Mouse (Mus musculus): ENCODE measurements around the gene Zbtb42. TPM values are rescaled to one million over a fixed set of nuclear protein-coding genes. Genes with fewer than 3 reads are reported as not detected.

The Zbtb42 gene
- polyA plus RNA-seq, 1 experiment, result 5.0 TPM

GRCm38 (mm10) chr12:112644855-112645506 is 33.6 kb upstream of the Zbtb42 start:
- TF ChIP-seq POLR2A (IDR thresholded peaks at IDR 0.05; ENCODE audit: borderline replicate concordance, extremely low read depth, insufficient read depth, insufficient read length, poor library complexity, severe bottlenecking), result peak; percentile 98
- no peak for TF ChIP-seq CTCF (IDR thresholded peaks at IDR 0.05; ENCODE audit: borderline replicate concordance, extremely low read depth, insufficient read depth, insufficient read length)
- DNase-seq (ENCODE audit: low read depth), result no peak

GRCm38 (mm10) chr12:112646139-112646538 is 32.5 kb upstream of the Zbtb42 start:
- TF ChIP-seq CTCF (IDR thresholded peaks at IDR 0.05; ENCODE audit: borderline replicate concordance, extremely low read depth, insufficient read depth, insufficient read length) (no peak), POLR2A (IDR thresholded peaks at IDR 0.05; ENCODE audit: borderline replicate concordance, extremely low read depth, insufficient read depth, insufficient read length, poor library complexity, severe bottlenecking) (no peak)
- DNase-seq (ENCODE audit: low read depth), result no peak

- TF ChIP-seq CTCF (IDR thresholded peaks at IDR 0.05; ENCODE audit: borderline replicate concordance, extremely low read depth, insufficient read depth, insufficient read length) (no peak), POLR2A (IDR thresholded peaks at IDR 0.05; ENCODE audit: borderline replicate concordance, extremely low read depth, insufficient read depth, insufficient read length, poor library complexity, severe bottlenecking) (no peak)
- DNase-seq (ENCODE audit: low read depth), result no peak
Measured at GRCm38 (mm10) chr12:112648081-112648480, 30.5 kb upstream of the Zbtb42 start.

- TF ChIP-seq CTCF (IDR thresholded peaks at IDR 0.05; ENCODE audit: borderline replicate concordance, extremely low read depth, insufficient read depth, insufficient read length), result no peak
- TF ChIP-seq POLR2A (IDR thresholded peaks at IDR 0.05; ENCODE audit: borderline replicate concordance, extremely low read depth, insufficient read depth, insufficient read length, poor library complexity, severe bottlenecking), result no peak
- no peak for DNase-seq (ENCODE audit: low read depth)
Measured at GRCm38 (mm10) chr12:112651778-112652439, 26.7 kb upstream of the Zbtb42 start.

GRCm38 (mm10) chr12:112653157-112653824 is 25.3 kb upstream of the Zbtb42 start:
- peak; percentile 89 for TF ChIP-seq CTCF (IDR thresholded peaks at IDR 0.05; ENCODE audit: borderline replicate concordance, extremely low read depth, insufficient read depth, insufficient read length)
- no peak for TF ChIP-seq POLR2A (IDR thresholded peaks at IDR 0.05; ENCODE audit: borderline replicate concordance, extremely low read depth, insufficient read depth, insufficient read length, poor library complexity, severe bottlenecking)
- DNase-seq (ENCODE audit: low read depth), result peak; percentile 89

- DNase-seq (ENCODE audit: low read depth), result no peak
- TF ChIP-seq POLR2A (IDR thresholded peaks at IDR 0.05; ENCODE audit: borderline replicate concordance, extremely low read depth, insufficient read depth, insufficient read length, poor library complexity, severe bottlenecking), result no peak
- no peak for TF ChIP-seq CTCF (IDR thresholded peaks at IDR 0.05; ENCODE audit: borderline replicate concordance, extremely low read depth, insufficient read depth, insufficient read length)
Measured at GRCm38 (mm10) chr12:112654076-112654475, 24.6 kb upstream of the Zbtb42 start.

GRCm38 (mm10) chr12:112658619-112659018 is 20.0 kb upstream of the Zbtb42 start:
- DNase-seq (ENCODE audit: low read depth), result peak; percentile 40

GRCm38 (mm10) chr12:112659109-112659508 is 19.5 kb upstream of the Zbtb42 start:
- DNase-seq (ENCODE audit: low read depth), result peak; percentile 38
- TF ChIP-seq POLR2A (IDR thresholded peaks at IDR 0.05; ENCODE audit: borderline replicate concordance, extremely low read depth, insufficient read depth, insufficient read length, poor library complexity, severe bottlenecking) (no peak), CTCF (IDR thresholded peaks at IDR 0.05; ENCODE audit: borderline replicate concordance, extremely low read depth, insufficient read depth, insufficient read length) (peak; percentile 37; the same call in 1 of the 2 replicates)

More at GRCm38 (mm10) chr12:112658619-112659018, 20.0 kb upstream of the Zbtb42 start:
- TF ChIP-seq CTCF (IDR thresholded peaks at IDR 0.05; ENCODE audit: borderline replicate concordance, extremely low read depth, insufficient read depth, insufficient read length) (no peak), POLR2A (IDR thresholded peaks at IDR 0.05; ENCODE audit: borderline replicate concordance, extremely low read depth, insufficient read depth, insufficient read length, poor library complexity, severe bottlenecking) (no peak)

GRCm38 (mm10) chr12:112660576-112661326 is 17.9 kb upstream of the Zbtb42 start:
- peak; percentile 96 for DNase-seq (ENCODE audit: low read depth)
- TF ChIP-seq POLR2A (IDR thresholded peaks at IDR 0.05; ENCODE audit: borderline replicate concordance, extremely low read depth, insufficient read depth, insufficient read length, poor library complexity, severe bottlenecking) (no peak), CTCF (IDR thresholded peaks at IDR 0.05; ENCODE audit: borderline replicate concordance, extremely low read depth, insufficient read depth, insufficient read length) (no peak)

GRCm38 (mm10) chr12:112661327-112661605 is 17.4 kb upstream of the Zbtb42 start:
- DNase-seq (ENCODE audit: low read depth), result no peak
- no peak for TF ChIP-seq CTCF (IDR thresholded peaks at IDR 0.05; ENCODE audit: borderline replicate concordance, extremely low read depth, insufficient read depth, insufficient read length)

- TF ChIP-seq POLR2A (IDR thresholded peaks at IDR 0.05; ENCODE audit: borderline replicate concordance, extremely low read depth, insufficient read depth, insufficient read length, poor library complexity, severe bottlenecking), result no peak
- TF ChIP-seq CTCF (IDR thresholded peaks at IDR 0.05; ENCODE audit: borderline replicate concordance, extremely low read depth, insufficient read depth, insufficient read length), result no peak
- no peak for DNase-seq (ENCODE audit: low read depth)
Measured at GRCm38 (mm10) chr12:112661851-112662250, 16.8 kb upstream of the Zbtb42 start.

Data from brain, embryonic 14.5 days (tissue).